Mouse (Mus musculus) liver, adult 2 months (tissue): ENCODE results near the gene Lhpp. TPM values are rescaled to one million over a fixed set of nuclear protein-coding genes. Genes with fewer than 3 reads are reported as not detected.

Experiments
- DNase-seq: peaks from one replicate; pipeline ENCODE4 v3.0.0-alpha.2; 2011; ENCODE audit warnings: low read depth, low spot score; ENCODE audit errors: extremely low read depth
- H3K27ac ChIP-seq: fragments of 200-500 bp; replicated peaks from 2 replicates; pipeline ENCODE4 v1.5.1; 2012; ENCODE audit warnings: low read depth, mild to moderate bottlenecking, control low read depth, inconsistent platforms, low read length; ENCODE audit not compliant: insufficient read depth
- H3K27me3 ChIP-seq: fragments of 200-500 bp; 2 replicates; pipeline ENCODE4 v1.6.1; 2012; ENCODE audit warnings: mild to moderate bottlenecking, moderate library complexity, low read length, inconsistent platforms; ENCODE audit not compliant: control insufficient read depth, insufficient read depth
- H3K36me3 ChIP-seq: fragments of 200-500 bp; 2 replicates; pipeline ENCODE4 v1.6.1; 2012; ENCODE audit warnings: low read length, inconsistent platforms; ENCODE audit not compliant: control insufficient read depth, insufficient read depth
- H3K4me1 ChIP-seq: fragments of 200-500 bp; 2 replicates; pipeline ENCODE4 v1.6.1; 2011; ENCODE audit warnings: low read length; ENCODE audit not compliant: control insufficient read depth, insufficient read depth
- H3K4me3 ChIP-seq: fragments of 200-500 bp; 2 replicates; pipeline ENCODE4 v1.5.1; 2011; ENCODE audit warnings: low read depth, mild to moderate bottlenecking, control low read depth, low read length, moderate library complexity; ENCODE audit not compliant: insufficient read depth
- H3K79me2 ChIP-seq: fragments of 200-500 bp; 2 replicates; pipeline ENCODE4 v1.6.1; 2012; ENCODE audit warnings: inconsistent platforms, mild to moderate bottlenecking, low read length, moderate library complexity; ENCODE audit not compliant: control insufficient read depth, insufficient read depth
- H3K9ac ChIP-seq: fragments of 200-500 bp; 2 replicates; pipeline ENCODE4 v1.6.1; 2012; ENCODE audit warnings: low read depth, mild to moderate bottlenecking, control low read depth, inconsistent platforms, low read length
- CTCF ChIP-seq: fragments of 200-500 bp; IDR thresholded peaks from 2 replicates; pipeline ENCODE4 v1.5.1; 2011; ENCODE audit warnings: low read depth, low read length, control low read depth
- POLR2A ChIP-seq: fragments of 200-500 bp; IDR thresholded peaks from 2 replicates; pipeline ENCODE4 v1.6.1; 2011; ENCODE audit warnings: low read length, control low read depth; ENCODE audit not compliant: insufficient read depth; ENCODE audit errors: extremely low read depth
- WGBS: fragments of 180-500 bp; shearing (Covaris S2); methylation state at CpG from one replicate; pipeline ENCODE4 v1.1.7; 2018; 5-methylcytosine and 5-hydroxymethylcytosine counted together
- polyA plus RNA-seq: library from polyadenylated mRNA; depleted of rRNA; stranded (reverse); fragments of >200 nt; gene quantifications from 2 replicates; pipeline ENCODE4 v1.2.3, GENCODE M21; 2012
- total RNA-seq: library from RNA; depleted of rRNA; stranded (reverse); fragments of >200 nt; gene quantifications from 2 replicates; pipeline ENCODE4 v1.2.3, GENCODE M21; 2014

Gene Lhpp
- total and polyA plus RNA-seq, 2 experiments: 60.2 to 137 TPM

DNA sequence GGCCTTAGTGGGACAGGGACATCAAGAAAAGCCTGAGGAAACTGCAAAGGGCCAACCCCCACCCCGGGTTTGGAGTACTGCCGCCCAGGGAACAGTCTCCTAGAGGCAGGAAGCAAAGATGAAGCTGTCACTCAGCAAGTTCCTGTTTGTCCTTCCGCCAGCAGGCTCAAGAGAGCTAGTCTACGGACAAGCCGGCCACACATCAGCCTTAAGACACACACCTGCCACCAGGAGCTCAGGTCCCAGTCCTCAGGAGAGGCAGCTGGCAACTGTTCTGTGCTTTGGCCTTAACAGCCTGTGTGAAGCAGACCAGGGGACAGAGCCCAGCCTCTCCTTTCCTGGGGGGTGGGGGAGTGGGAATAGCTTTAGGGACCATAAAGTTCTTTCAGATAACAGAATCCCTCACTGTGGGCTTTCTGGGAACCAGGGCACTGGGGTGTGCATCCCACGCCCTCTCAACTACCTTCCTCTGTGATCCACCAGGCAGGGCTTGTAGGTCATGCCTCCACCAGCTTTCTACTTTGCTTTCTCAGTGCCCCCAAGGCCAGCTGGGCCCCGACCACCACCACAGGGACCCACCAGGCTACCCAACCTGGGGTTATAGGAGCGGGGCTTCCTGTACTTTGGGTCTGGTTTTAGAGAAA lies 103.2 kb downstream of the Lhpp start:
- DNase-seq: peak; percentile 21
- WGBS: 69% methylated on average over 8 of the region's 8 CpGs
- Histone ChIP-seq H3K36me3 (no peaks in the 10 kb centered on the region), H3K4me3 (no peak overlapping the region), H3K27me3 (no peaks in the 10 kb centered on the region), H3K4me1 (no peaks in the 10 kb centered on the region), H3K79me2 (no peaks in the 10 kb centered on the region), H3K27ac (peak overlapping the region; percentile 79), H3K9ac (peak overlapping the region; percentile 22; the same call in 1 of the 2 replicates)
- TF ChIP-seq CTCF (no peak), POLR2A (no peak)

DNA sequence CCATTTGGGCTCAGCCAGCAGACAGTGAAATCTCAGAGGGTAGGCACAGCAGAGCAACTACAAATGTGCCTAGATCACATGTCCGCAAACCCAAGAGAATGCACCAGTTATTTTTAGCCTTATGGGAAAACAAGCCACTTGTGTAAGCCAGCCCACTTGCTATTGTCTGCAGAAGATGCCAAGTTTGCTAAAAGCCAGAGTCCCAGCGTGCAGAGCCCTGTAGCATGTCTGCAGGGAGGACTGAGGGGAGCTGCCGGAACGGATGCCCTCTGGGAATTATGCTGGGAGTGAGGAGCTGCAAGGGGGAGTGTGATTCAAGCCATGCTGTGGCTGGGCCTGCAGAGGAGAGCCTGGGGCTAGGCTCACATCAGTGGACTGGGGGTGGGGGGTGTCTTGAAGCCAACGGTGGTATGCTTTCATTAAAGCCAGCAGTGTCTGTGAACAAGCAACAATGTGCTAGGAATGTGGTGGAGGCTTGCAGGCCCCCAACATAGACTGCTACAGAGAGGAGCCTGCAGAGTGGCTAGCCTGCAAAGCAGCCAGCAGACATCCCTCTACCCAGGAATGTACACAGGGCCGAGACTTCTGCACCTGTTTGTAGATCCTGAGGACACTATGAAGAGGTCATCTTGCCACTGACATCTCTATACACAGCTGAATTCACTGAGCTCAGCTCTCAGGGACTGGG lies 103.9 kb downstream of the Lhpp start:
- H3K79me2 ChIP-seq: no peaks in the 10 kb centered on the region
- no peaks in the 10 kb centered on the region for H3K27me3 ChIP-seq
- H3K36me3 ChIP-seq: no peaks in the 10 kb centered on the region
- H3K27ac ChIP-seq: peak overlapping the region; percentile 79
- DNase-seq: peak; percentile 36
- 66% methylated on average over 6 of the region's 6 CpGs for WGBS
- TF ChIP-seq POLR2A (no peak), CTCF (no peak)
- no peaks in the 10 kb centered on the region for H3K4me1 ChIP-seq
- no peak overlapping the region for H3K4me3 ChIP-seq
- no peak overlapping the region for H3K9ac ChIP-seq

DNA sequence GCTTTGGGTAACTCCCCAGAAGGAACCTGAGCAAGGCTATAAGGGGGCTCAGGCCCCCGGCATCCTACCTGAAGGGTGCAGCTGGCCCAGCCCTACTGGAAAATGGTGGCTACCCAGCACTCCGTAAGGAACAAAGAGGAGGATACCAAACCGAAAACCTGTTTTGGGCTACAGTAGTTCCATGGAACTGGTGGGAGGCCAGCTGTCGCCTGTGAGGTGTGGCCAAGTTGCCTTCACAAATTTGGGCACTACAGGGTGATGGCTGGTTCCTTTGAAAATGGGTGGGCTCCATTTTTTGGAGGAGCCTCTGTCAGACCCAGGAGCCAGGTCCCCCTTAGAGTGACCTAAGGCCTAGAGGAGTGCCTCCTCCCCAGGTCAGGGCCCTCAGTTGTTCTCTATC lies 104.8 kb downstream of the Lhpp start:
- DNase-seq: no peak
- Histone ChIP-seq H3K4me1 (no peaks in the 10 kb centered on the region), H3K9ac (no peak overlapping the region), H3K27ac (no peak overlapping the region), H3K4me3 (no peak overlapping the region), H3K79me2 (no peaks in the 10 kb centered on the region), H3K27me3 (no peaks in the 10 kb centered on the region), H3K36me3 (no peaks in the 10 kb centered on the region)
- WGBS: 96% methylated on average over 4 of the region's 4 CpGs
- no peak for TF ChIP-seq POLR2A
- TF ChIP-seq CTCF: no peak

DNA sequence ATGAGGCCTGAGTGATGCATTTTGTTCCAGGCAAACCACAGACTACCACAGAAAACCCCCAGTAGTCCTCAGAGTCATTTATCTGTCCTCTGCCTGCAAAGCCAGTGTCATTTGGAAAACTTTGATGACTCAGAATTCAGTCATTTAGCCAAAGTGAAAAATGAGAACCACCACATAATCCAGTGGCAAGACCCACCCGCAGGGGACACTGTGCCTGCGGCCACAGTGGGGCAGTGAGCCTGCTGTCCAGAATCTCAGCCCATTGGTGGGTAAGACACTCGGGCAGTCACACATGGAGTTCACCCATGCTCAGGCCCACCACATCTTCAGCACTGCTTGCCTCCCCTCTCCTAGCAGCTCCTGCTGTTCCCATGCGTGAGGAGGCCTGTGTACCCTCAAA lies 109.1 kb downstream of the Lhpp start:
- no peaks in the 10 kb centered on the region for H3K79me2 ChIP-seq
- no peak overlapping the region for H3K9ac ChIP-seq
- no peak overlapping the region for H3K4me3 ChIP-seq
- no peaks in the 10 kb centered on the region for H3K36me3 ChIP-seq
- peaks cover 8% of the 10 kb centered on the region for H3K4me1 ChIP-seq
- H3K27me3 ChIP-seq: no peaks in the 10 kb centered on the region
- no peak overlapping the region for H3K27ac ChIP-seq
- 92% methylated on average over 4 of the region's 4 CpGs for WGBS
- TF ChIP-seq CTCF: no peak
- no peak for TF ChIP-seq POLR2A
- DNase-seq: no peak

DNA sequence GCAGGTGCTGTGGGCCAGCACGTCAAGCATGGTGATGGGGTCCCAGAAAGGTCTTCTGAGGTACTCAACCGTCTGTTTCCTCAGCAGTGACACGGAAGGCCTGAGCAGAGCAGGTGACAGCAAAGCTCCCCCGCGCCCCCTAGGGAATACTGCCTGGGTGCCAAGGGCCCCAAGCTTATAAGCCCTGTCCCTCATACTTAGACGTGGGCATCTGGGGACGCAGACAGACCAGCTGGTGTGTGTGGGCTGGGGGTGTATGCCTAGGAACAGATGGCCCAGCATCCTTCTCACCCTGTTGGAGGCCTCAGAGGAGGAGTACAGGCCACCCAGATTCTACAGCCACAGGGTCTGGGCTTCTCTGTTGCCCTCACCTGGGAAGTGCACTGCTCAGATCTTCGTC lies 110.1 kb downstream of the Lhpp start:
- H3K9ac ChIP-seq: no peak overlapping the region
- no peaks in the 10 kb centered on the region for H3K27me3 ChIP-seq
- H3K36me3 ChIP-seq: no peaks in the 10 kb centered on the region
- H3K79me2 ChIP-seq: no peaks in the 10 kb centered on the region
- DNase-seq: no peak
- no peak overlapping the region for H3K27ac ChIP-seq
- peaks cover 8% of the 10 kb centered on the region for H3K4me1 ChIP-seq
- WGBS: 98% methylated on average over 8 of the region's 8 CpGs
- TF ChIP-seq CTCF (no peak), POLR2A (no peak)
- no peak overlapping the region for H3K4me3 ChIP-seq
